Mouse (Mus musculus) olfactory bulb, adult 2 months (tissue): ENCODE measurements at regions not wholly inside any gene's neighbourhood (a gene's known extent, or its start where the extent isn't known, plus 50 kb on each side); places are given as distances from the start of the nearest gene placed in this dataset.

Source experiments
- CTCF ChIP-seq: fragments of 200-500 bp; IDR thresholded peaks from 2 replicates; pipeline ENCODE4 v1.5.1; 2012; ENCODE audit warnings: low read depth, mild to moderate bottlenecking, low read length, moderate library complexity; ENCODE audit not compliant: insufficient read depth
- POLR2A ChIP-seq: fragments of 200-500 bp; IDR thresholded peaks from 2 replicates; pipeline ENCODE4 v1.6.1; 2012; ENCODE audit warnings: mild to moderate bottlenecking, low read depth, low read length, moderate library complexity; ENCODE audit not compliant: insufficient read depth

- TF ChIP-seq CTCF (no peak), POLR2A (no peak)
Observed at GRCm38 (mm10) chr8:26272675-26273414, 153.5 kb downstream of the Gm45692 start.
